Mouse (Mus musculus): ENCODE results near the gene Cyb5b.

Gene Cyb5b

DNA sequence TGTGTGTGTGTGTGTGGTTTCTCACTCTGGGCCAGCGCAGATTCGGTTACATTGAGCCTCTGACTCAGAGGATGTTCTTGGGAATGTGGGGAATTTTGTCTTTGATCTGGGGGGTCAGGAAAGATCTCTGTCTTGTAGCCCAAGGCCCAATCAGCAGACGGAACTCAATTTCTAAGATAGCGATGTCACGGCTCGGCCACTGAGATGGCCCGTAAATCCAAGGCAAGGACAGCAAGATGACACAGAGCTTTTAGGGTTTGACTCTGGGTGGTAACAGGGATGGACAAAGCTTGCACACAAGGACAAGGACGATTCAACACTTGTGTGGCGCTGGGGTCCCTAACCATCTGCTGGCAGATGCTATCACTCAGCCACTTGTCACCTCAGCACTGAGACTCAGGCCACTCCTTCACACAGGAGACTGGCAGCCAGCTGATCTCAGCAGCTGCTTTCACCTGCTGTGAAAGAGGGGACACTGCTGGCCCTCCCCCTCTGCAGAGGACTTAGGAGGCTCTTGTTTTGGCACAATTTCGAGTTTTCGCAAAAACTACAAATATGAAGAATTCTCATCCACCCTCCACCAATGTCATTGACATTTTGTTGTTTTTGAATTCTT is 76.7 kb downstream of the Cyb5b start:
- no peak for DNase-seq (ENCODE audit: low read depth)

DNA sequence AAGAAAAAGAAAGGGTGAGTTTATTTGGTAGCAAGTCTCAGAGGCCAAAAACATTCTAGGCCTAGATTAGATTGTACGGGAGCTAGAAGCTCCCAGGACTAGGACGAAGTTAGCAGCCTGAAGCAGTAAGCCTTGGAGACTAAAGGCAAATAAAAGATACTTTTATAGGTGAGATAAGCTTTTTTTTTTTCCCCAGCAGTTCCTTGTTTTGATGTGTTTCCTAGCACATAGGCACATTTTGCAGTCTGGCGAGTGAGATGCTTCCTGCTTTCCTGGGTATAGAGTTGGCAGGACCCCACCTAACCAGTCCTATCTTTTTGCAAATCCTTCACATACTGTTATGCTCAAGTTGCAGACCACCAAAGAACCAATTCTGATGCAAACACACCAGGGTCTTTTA is 82.8 kb downstream of the Cyb5b start:
- no peak for DNase-seq (ENCODE audit: low read depth)

DNA sequence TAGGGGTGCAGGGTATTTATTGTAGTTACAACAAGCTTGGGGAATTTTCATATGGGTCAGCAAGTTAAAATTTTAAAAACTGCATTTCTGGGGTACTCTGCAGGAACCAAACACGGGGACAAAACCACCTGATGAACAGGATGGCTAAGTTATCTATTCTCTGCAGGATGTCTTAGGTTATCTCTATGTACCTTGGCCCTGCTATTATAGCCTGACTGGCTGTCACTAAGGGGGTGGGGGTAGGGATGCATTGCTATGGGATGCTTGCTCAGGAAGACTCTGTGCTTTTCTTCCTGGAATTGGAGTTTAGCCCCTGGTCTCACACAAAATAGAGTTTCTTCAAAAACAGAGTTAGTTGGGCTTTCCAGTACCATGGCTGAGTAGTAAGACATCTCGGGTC is 83.3 kb downstream of the Cyb5b start:
- DNase-seq (ENCODE audit: low read depth) = no peak

Data from 416B (cell line).